Mouse (Mus musculus): Measurements from ENCODE around the gene Tmem140. TPM values are rescaled to one million over a fixed set of nuclear protein-coding genes. Genes with fewer than 3 reads are reported as not detected.

Tmem140 gene
- 10 to 100 TPM; 26.9 to 32.4 (median 30.5) TPM for total RNA-seq (2022)

GRCm38 (mm10) chr6:34862791-34863403 lies at the start of gene Tmem140:
Gene Tmem140, plus strand, starts transcription at chr6:34863146.
- no peak for DNase-seq (ENCODE audit: low spot score in 2 of 2)

GRCm38 (mm10) chr6:34824406-34824805 lies 38.5 kb upstream of the Tmem140 start:
- no peak for DNase-seq (ENCODE audit: low spot score in 2 of 2)

GRCm38 (mm10) chr6:34832352-34832751 lies 30.6 kb upstream of the Tmem140 start:
- DNase-seq (ENCODE audit: low spot score in 2 of 2), result no peak

- no peak for DNase-seq (ENCODE audit: low spot score in 2 of 2)
These were observed 1.3 kb upstream of the Tmem140 start for GRCm38 (mm10) chr6:34861546-34862053.

GRCm38 (mm10) chr6:34862381-34862780 lies 565 bp upstream of the Tmem140 start:
- no peak for DNase-seq (ENCODE audit: low spot score in 2 of 2)

- DNase-seq (ENCODE audit: low spot score in 2 of 2), result no peak
These were observed 1.0 kb downstream of the Tmem140 start for GRCm38 (mm10) chr6:34863786-34864514.

GRCm38 (mm10) chr6:34865213-34865612 lies 2.3 kb downstream of the Tmem140 start:
- DNase-seq (ENCODE audit: low spot score in 2 of 2), result no peak

- no peak for DNase-seq (ENCODE audit: low spot score in 2 of 2)
These were observed 3.0 kb downstream of the Tmem140 start for GRCm38 (mm10) chr6:34865711-34866593.

GRCm38 (mm10) chr6:34866786-34867185 lies 3.8 kb downstream of the Tmem140 start:
- DNase-seq (ENCODE audit: low spot score in 2 of 2), result no peak

- no peak for DNase-seq (ENCODE audit: low spot score in 2 of 2)
These were observed 4.5 kb downstream of the Tmem140 start for GRCm38 (mm10) chr6:34867301-34867994.

GRCm38 (mm10) chr6:34867995-34868350 lies 5.0 kb downstream of the Tmem140 start:
- no peak for DNase-seq (ENCODE audit: low spot score in 2 of 2)

- no peak for DNase-seq (ENCODE audit: low spot score in 2 of 2)
These were observed 5.7 kb downstream of the Tmem140 start for GRCm38 (mm10) chr6:34868507-34869217.

- DNase-seq (ENCODE audit: low spot score in 2 of 2), result no peak
These were observed 6.4 kb downstream of the Tmem140 start for GRCm38 (mm10) chr6:34869225-34869915.

- DNase-seq (ENCODE audit: low spot score in 2 of 2), result no peak
These were observed 7.2 kb downstream of the Tmem140 start for GRCm38 (mm10) chr6:34870136-34870535.

GRCm38 (mm10) chr6:34870724-34871123 lies 7.8 kb downstream of the Tmem140 start:
- DNase-seq (ENCODE audit: low spot score in 2 of 2), result no peak

- no peak for DNase-seq (ENCODE audit: low spot score in 2 of 2)
These were observed 9.0 kb downstream of the Tmem140 start for GRCm38 (mm10) chr6:34871929-34872328.

- no peak for DNase-seq (ENCODE audit: low spot score in 2 of 2)
These were observed 9.9 kb downstream of the Tmem140 start for GRCm38 (mm10) chr6:34872871-34873270.

- peak; percentile 62 to 71 for DNase-seq (ENCODE audit: low spot score in 2 of 2)
These were observed 11.4 kb downstream of the Tmem140 start for GRCm38 (mm10) chr6:34874101-34874921.

- no peak for DNase-seq (ENCODE audit: low spot score in 2 of 2)
These were observed 12.4 kb downstream of the Tmem140 start for GRCm38 (mm10) chr6:34875268-34875761.

All from gastrocnemius, adult 8-10 months (tissue).